Mouse (Mus musculus) ZHBTc4 (cell line): ENCODE measurements around the gene Rbpjl.

Experiments
- DNase-seq: peaks from one replicate; pipeline ENCODE4 v3.0.0-alpha.2; 2011; ENCODE audit warnings: low read depth, low spot score

Rbpjl gene

DNA sequence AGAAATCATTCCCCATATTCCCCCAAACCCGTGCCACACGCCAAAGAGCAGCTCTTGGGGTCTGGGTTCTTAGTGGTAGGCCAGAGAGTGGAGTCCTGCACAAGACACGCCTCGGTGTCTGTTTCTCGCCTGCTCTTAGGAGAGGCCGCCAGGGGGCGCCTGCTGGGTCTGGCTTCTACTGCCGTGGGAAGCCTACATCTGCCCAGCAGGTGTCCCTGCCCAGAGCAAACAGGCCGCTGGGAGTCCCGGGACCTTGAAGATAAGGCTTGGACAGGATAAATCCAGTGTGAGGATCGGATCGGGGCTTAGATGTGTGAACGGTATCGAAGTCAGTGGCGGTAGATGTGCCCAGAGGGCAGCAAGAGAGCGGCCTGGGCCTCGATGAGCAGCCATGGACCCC is at the start of gene Rbpjl:
Gene Rbpjl (plus strand): TSS at position 236 of the 400 bp plus-strand sequence.
- peak; percentile 90 for DNase-seq

DNA sequence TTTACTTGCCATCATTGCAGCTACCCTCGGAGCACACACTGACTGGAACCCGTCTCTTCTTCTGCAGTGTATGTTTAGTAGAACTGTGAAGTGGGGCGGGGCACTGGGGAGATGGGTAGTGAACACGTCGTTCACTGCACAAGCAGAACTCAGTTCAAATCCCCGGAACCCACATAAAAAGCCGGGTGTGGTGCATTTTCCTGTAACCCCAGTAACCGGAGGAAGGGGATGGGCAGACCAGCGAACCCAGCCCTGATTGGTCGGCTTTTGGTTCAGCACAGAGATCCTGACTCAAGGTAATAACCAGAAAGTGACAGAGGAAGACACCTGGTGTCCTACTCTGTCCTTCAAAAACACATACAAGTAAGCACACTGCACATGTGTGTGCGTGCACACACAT is 49.6 kb upstream of the Rbpjl start:
- DNase-seq = no peak

DNA sequence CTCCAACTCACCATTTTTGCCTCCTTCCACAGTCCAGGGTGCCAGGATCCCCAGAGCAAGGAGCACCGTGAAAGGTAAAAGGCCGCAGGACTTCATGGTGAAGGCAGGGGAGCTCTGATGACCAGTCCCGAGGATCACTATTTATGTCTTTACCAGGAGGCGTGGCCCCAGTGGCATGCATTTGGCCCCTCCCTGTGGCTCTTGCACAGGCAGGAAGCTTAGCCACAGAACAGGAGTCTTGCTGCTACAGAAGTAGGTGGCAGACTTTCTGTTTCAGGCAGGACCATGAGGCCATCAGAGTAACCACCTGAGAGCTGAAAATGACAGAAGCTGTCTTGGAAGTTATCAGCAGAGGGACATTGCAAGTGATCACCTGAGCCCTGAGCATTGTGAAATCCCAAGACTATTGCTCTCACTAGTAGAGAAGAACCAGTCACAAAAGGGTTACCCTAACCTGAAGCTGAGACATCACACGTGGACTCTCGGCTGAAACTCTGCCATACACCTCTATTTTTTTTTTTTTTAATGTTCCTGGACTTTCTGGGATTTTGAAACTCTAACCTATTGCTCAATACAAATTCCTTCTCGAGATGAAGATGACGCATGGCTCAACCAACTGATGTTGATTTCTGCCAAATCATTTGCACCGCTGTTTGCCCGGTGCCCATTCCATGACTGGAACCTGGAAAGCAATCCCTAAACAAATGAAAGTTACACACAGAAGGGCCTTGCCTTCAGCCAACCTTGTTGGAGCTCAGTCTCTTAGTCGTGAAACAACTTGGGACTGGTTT is 46.6 kb upstream of the Rbpjl start:
- DNase-seq = no peak

DNA sequence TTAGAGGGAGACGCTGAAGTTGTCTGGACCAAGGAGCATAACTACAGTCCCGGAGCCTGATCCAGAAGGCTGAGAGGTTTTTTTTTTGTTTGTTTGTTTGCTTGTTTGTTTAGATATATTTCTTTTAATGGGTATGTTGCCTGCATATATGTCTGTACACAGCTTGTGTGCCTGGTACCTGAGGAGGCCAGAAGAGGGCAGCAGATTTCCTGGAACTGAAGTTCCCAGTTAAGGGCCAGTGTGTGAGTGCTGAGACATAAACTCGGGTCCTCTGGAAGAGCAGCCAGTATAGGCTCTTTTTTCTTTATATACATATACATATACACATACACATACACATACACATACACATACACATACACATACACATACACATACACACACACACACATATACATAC is 44.6 kb upstream of the Rbpjl start:
- no peak for DNase-seq

DNA sequence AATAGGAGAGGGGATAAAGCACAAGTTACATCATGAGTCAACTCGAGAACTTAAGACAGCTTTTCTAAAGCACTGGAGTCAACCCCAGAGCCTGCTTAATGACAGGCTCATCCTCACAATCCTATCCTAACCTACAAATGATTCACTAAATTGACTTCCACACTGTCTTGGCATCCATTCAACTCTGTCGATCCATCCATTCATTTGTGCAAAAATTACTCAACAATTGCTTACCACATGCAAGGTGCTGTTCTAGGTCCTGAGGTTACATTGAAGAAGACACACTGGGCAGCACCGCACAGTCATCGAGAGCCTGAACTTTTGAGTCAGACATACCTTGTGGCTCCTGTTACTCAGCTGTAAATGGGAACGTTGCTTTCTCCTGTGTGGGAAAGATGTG is 43.9 kb upstream of the Rbpjl start:
- DNase-seq = no peak

DNA sequence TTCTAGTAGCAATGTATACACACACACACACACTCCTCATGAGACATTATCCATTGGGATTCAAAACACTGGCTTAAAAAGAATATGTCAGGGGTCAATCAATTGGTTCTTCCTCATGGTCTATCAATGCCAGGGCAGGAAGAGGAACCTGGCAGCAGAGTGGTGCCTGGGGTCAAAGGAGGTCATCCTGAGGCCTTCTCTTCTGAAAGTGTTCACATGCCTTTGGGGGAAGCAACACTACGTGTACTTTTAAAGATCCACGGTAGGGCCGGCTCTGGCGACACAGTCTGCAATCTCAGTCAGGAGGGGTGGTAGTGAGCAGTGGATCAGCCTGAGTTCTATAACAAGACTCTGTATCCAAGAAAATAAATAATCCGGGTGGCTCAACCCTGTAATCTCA is 43.3 kb upstream of the Rbpjl start:
- DNase-seq = no peak

DNA sequence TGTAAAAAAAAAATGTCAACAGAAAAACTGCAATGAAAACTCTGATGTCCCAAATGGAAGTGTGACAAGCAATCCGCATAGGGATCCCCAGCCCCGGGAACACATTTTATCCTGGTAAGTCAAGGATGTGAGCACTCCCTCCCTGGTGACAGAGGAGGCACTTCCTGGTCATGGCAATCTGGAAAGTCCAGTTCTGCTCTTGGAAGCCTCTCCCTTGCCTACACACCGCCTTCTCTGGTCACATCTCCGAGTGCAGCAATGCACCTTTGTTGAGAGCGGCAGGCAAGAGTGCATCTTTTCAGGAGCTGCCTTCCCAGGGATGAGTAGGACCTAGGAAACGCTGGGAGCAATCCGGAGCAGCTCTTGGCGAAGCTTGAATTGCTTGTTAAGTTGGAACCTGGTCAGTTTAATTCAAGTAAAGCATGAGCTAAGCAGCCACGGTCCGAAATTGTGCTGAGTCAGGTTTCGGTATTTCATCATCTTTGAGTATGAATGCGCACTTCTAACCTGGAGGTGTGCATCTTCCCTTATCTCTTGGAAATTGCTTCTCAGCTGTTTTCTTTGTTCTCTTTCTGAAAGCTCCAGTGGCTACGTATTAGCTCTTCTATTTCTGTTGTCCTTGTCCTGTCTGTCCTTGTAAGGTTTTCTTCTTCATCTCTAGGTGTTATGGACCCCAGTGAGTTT is 41.8 kb upstream of the Rbpjl start:
- no peak for DNase-seq

DNA sequence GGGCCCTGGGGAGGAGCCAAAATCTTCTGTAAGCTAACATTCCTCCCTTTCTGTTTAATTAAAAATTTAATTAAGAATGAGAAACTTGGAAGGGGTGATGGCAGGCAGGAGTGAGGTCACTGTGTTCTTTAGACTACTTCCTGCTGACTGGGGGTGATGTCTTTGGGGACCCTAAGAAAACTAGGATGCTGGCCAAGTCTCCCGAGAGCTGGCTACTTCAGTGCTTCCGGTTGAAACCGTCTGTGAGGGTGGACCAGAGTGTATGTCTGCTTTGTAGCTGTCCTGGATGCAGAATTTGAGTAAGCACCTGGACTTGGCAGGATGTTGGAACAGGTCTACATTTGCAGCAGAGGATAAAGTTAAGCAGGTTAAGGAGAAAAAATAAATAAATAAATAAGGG is 36.0 kb upstream of the Rbpjl start:
- no peak for DNase-seq

DNA sequence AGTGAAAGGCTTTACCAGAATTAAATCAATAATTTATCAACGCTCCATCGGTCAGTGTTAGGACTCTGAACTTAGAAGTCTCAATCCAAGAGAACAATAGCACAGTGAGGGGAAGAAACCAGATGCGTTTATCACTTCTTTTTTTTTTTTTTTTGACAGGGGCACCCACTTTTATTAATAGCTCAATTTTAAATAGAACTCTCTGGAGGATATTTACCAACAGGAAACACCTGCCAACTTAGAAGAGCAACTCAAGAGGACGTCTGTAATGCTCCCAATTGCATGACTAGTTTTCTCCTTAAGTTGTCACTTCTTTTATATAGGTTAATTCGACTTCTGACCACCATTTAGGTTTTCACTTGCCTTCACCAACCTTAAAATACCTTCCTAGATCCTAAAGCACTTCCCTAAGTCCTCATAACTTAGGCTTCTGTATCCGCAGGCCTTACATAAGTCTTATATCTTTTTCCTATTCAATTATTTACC is 34.3 kb upstream of the Rbpjl start:
- no peak for DNase-seq

DNA sequence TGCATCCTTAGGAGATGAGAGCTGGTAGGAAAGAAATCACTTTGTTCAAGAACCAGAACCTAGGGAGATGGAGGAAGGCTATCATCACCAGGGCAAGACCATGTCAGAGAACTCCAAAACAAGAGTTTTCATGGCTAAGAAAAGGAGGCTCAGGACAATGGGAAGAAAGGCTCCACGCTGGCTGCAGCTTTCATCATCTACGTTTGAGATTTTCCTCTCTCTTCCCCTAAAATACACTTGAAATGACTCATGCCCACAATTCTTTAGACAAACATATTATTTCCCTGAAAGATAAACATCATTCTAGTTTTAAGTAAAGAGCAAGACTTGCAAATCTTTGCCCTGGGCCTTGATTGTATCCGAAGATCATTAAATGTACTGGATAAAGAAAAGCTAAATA is 31.6 kb upstream of the Rbpjl start:
- no peak for DNase-seq

DNA sequence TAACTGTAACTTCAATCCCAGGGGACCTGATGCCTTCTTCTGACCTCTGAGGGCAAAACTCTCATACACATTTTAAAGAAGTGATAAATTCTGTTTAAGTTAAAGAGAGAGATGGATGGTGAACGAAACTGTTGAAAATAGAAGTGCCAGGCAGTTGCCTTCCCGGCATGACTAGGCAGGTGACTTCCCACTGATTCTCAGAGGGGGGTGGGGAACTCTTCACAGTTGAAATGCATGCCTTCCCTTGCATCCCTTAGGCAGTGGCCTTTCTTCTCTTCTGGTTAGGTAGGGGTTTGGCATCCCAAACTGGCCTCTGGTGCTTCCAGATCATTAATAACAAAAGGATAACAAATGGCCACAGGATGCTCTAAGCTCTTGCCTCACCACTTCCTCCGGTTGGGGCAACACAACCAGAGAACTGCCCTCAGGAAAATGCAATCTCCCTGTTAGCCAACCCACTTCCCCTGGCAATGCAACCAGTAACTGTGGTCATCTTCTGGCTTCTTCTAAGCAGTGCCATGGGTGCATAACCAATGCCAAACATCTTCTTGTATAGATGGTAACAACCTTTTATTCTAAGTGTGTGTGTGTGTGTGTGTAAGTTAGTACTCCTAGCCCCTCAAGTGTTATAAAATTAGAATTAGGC is 30.4 kb upstream of the Rbpjl start:
- no peak for DNase-seq

DNA sequence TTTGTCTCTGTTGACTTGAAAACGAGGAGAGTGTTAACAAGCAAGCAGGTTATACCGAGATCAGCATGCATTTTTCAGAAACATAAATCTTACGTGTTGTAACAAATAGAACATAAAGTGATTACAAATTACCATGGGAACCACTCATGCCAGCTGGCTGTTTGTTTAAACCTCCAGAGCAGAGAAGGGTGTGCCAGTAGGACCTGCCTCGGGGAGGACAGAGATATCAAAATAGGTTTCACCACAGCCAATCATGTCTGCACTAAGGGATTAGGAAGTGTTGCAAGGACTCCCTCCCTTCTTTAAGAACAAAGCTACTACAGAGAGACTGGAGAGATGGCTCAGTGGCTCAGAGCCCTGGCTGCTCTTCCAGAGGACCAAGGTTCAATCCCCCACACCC is 29.8 kb upstream of the Rbpjl start:
- no peak for DNase-seq

DNA sequence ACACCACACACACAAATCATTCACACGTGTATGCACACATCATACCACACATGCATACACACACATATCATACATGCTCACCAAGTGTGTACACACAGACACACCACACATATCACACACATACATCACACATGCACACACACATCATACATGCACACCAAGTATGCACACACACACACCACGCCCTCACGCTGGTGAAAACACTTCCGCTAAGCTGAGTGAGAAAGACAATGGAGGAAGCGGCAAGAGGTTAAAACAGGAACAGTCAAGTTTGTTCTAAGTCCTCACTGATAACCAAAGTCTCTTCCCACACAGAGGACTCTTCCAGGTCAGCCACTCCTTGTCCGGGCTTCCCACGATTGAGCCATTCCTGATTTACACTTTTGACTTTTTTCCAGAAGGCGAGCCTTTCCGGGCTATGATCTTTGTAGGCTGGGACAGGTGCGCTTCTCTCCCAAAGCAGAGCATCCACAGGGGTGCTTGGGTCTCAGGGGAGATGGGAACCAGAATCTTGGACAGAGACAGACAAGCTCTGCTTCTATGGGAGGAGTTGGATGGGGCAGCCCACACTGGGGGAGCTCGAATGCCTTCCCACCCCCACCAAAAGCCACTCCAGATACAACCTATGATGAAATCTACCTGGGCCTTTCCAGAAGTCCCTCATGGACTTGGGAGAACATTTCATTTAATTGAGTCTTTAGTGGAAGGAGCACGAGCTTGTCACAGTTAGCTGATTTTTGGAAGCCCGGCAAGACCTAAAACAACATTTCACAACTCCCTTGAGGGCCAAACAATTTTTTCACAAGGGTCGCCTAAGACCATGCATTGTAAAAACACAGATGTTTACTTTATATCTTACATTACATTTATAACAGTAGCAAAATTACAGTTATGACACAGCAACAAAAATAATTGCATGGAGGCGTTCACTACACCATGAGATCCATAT is 25.2 kb upstream of the Rbpjl start:
- peak; percentile 16 for DNase-seq

DNA sequence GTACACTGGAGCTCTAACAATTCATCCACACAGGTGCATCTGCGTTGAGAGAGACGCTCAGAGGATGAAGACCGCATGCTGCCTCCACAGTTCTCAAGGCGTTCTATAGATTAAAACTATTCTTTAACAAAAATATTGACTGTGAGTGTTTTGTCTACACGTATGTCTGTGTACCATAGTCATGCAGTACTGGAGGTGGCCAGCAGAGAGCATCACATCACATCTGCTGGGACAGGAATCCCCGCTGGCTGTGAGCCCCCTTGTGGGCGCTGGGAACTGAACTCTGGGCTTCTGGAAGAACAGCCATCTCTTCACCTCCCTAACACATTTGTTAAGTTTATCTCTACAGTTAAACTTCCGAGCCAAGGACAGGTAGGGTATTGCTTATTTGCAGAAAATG is 21.2 kb upstream of the Rbpjl start:
- DNase-seq = peak; percentile 92

DNA sequence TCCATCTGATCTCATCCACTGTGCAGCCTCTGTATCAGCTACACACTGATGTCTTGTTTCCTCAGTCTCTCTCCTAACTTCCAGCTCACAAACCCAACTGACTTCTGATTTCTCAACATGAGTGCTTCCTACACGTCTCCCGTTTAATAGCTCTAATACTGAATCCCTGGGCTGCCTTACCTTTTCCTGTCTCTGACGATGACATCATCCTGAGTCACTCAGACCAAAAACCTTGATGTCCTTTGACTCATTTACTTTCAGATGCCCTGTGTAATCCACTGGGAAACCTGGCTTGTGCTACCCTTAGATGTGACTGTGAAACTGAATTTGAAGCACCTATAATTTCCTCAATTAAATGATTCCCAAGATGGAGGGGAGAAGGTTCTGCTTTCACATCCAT is 20.0 kb upstream of the Rbpjl start:
- no peak for DNase-seq

DNA sequence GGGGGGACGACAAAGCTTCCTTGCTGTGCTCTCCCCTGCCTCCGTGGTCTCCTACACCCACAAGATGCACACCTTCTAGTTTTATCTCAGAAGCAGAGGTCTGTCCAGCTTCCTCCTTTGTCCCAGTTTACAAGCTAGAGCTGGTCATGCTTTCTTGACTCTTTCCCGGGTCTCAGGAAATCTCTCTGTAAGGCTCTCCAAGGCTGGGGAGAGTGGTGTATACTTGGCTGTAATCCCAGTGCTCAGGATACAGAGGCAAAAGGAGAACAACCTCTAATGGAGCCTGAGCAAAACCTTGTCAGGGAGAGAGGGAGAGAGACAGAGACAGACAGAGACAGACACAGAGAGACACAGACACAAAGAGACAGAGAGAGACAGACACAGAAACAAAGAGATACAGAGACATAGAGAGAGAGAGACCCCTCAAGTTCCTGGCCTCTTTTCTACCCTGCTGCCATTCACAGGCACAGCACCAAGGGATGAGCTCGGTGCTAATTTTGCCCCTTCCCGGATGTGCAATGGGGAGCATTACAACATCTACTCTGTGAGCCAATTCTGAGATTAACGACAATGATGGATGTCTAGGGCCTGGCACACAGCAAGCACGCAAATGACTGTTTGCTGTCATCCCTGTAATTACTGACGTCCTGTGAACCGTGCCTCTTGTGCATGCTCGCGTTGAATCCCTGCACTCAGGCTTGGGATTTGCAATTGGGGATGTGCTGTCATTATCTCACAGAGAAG is 19.1 kb upstream of the Rbpjl start:
- no peak for DNase-seq

DNA sequence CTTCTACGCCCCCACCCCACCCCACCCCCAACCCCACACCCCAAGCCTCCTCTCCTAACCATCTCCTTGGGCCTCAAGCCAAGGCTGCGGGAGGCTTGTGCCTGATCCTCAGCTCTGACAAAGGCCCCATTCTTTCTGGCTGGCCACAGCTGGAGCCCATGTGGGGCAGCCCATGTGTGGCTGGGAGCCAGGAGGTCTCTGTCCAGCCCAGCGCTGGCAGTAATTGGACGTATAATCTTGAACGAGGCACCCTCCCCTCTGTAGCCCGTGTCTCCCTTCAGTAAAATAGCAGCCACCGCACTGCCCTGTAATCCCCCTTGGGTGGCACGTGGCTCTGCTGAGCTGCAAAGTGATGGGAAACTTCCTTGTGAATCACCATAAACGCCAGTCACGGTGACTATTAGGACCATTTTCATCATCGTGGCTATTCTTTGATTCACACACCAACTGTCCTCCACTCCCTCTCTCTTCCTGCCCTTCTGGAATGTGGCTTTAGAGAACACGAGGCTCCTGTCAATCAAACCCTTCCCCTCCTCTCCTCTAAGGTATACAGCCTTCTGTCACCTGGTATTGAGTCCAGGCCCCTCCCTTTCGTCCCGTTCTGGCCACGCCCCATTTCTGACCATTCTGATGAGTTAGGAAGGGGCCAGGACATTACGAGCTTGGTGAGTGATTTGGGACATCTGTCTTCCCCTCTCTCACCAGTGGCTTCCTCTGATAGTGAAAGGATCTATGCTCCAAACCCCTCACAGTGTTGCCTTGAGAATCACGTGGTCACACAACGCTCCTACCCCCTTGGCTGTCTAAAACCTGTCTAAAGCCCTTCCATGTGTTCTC is 16.8 kb upstream of the Rbpjl start:
- peak; percentile 32 for DNase-seq

DNA sequence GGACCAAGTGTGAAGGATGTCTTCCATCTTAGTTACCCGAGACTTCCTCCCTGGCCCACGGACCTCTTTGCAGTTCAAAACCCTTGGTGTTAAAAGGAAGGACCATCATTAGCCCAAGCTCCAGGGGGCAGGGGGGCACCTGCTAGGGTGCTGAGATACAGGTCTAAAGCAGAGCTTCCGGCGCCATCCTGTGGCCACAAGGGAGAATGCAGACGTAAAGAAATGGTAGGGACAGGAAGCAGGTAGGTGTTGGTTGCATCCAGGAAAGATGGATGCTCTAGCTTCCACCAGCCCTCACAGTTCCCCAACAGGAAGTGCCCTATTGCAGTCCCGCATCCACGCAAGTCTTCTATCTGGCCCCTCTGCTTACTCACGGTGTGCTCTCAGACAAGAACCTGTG is 16.0 kb upstream of the Rbpjl start:
- DNase-seq = peak; percentile 74

DNA sequence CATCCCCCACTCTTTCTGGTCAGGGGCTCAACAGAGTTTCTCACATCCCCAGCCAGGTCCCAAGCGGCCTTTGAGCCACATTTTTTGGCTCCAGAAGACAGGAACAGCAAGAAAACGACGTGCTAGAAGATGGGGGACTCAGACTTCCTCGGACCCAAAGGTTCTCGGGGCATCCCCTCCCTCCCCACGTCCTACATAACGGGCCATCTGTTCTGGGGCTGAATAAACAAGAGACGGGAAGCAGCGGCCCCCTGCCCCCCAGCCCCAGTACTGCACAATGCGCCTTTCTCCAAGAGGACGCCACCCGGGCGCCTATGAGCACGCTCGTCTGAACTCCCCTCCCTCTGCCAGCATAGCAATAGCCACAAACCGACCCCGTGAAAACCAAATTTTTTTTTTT is 13.9 kb upstream of the Rbpjl start, which contains the start of gene Slpi:
Gene Slpi (minus strand): TSS at position 76 of the 400 bp plus-strand sequence.
- DNase-seq = peak; percentile 46

DNA sequence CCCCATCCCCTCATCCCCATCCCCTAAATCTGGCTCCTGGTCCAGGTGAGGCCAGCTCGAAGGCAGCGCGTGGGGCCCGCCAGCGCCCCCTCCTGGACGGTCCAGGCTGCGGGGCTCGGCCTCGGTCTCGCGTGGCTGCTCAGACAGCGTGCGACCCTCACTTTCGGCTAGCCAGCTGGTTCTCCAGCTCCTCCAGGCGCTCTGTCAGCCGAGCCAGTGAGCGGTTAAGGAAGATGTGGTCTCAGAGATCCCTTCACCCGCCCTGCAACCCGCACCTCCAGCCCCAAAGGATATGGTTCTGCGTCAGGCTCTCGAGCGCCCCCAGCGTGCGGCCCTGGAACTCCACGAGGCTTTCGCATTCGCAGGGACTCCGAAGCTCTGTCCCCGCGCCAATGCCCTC is 13.4 kb upstream of the Rbpjl start:
- DNase-seq = peak; percentile 92
